Comparison of ENCODE assay signal across 9 mouse cellular contexts in genomic region chr4:34958155-34959028, GRCm38 (mm10).
DNase-seq lines count a peak whose midpoint lies in the region; ATAC-seq and TF ChIP-seq lines count a peak whose summit lies in the region.
"Had no signal": no experiment of that assay in that cellular context is flagged by ENCODE, and none has a peak within 500 bp of the region (broad histone marks: within the 10 kb centered on the region; RNA-seq: fewer than 3 reads in every experiment).

No protein-coding gene starts in this region.

- in situ Hi-C loops in ES-E14 (cut with MboI; ENCODE audit: low sequenced_read_pairs in 2 of 2, unreplicated experiment in 2 of 2), result loop anchor here in 1 of 2 experiments (25.0 kb wide), 1 partner anchor 454 kb away; no protein-coding TSS in a partner anchor

- no peaks in the 10 kb centered on the region for H3K9me3 ChIP-seq in ES-E14 (ENCODE audit: control insufficient read depth, insufficient read depth, low read depth, low read length)
- H3K9me3 ChIP-seq in heart, postnatal 0 days (replicated peaks; ENCODE audit: control insufficient read depth, low read length), result no peaks in the 10 kb centered on the region
- no peaks in the 10 kb centered on the region for H3K9me3 ChIP-seq in midbrain, embryonic 12.5 days
- H3K9me3 ChIP-seq: embryonic facial prominence, embryonic 12.5 days had no signal

- no peaks in the 10 kb centered on the region for H3K36me3 ChIP-seq in ES-E14 (ENCODE audit: control insufficient read depth, insufficient read depth, low read length, poor library complexity, severe bottlenecking)
- H3K36me3 ChIP-seq in heart, postnatal 0 days (replicated peaks; ENCODE audit: control insufficient read depth, insufficient read depth, low read length), result no peaks in the 10 kb centered on the region
- H3K36me3 ChIP-seq in midbrain, embryonic 12.5 days, result no peaks in the 10 kb centered on the region

- no peak overlapping the region for H3K9ac ChIP-seq in ES-E14 (ENCODE audit: insufficient read depth, low read depth, low read length, poor library complexity, severe bottlenecking)
- no peak overlapping the region for H3K9ac ChIP-seq in heart, postnatal 0 days (replicated peaks; ENCODE audit: low read depth, low read length)
- H3K9ac ChIP-seq in midbrain, embryonic 12.5 days (replicated peaks), result no peak overlapping the region
- H3K9ac ChIP-seq: embryonic facial prominence, embryonic 12.5 days had no signal

- peak; percentile 61 to 63 for DNase-seq in heart, adult 18-20 months
- no peak for DNase-seq in heart, postnatal 25 days (ENCODE audit: low spot score)
- peak; percentile 24 for DNase-seq in ES-E14 (ENCODE audit: low read depth, low spot score)
- peak; percentile 42 to 63 for DNase-seq in cerebellum, postnatal 36 days
- peak; percentile 67 for DNase-seq in heart, postnatal 0 days (ENCODE audit: low spot score)
- peak; percentile 62 to 72 for DNase-seq in kidney, postnatal 36 days
- DNase-seq in testis, postnatal 10 days (ENCODE audit: low spot score), result peak; percentile 53

- intact Hi-C loops in heart, postnatal 25 days (cut with DNase I), result loop anchor here (1.0 kb wide), 2 partner anchors 199 to 235 kb away; partner anchors contain the start of gene Mob3b

- WGBS in heart, postnatal 0 days, result 40% methylated on average over 12 of the region's 12 CpGs
- 47% methylated on average over 12 of the region's 12 CpGs for WGBS in midbrain, embryonic 12.5 days

- H3K27me3 ChIP-seq in heart, postnatal 0 days (ENCODE audit: control insufficient read depth, insufficient read depth, low read length), result no peaks in the 10 kb centered on the region
- H3K27me3 ChIP-seq in midbrain, embryonic 12.5 days, result no peaks in the 10 kb centered on the region
- H3K27me3 ChIP-seq: embryonic facial prominence, embryonic 12.5 days had no signal

- H3K4me2 ChIP-seq in heart, postnatal 0 days (ENCODE audit: low read depth, low read length), result no peak overlapping the region
- H3K4me2 ChIP-seq in midbrain, embryonic 12.5 days (replicated peaks), result no peak overlapping the region
- H3K4me2 ChIP-seq: embryonic facial prominence, embryonic 12.5 days had no signal

- ATAC-seq in heart, postnatal 0 days (ENCODE audit: insufficient read depth, low read depth), result peak; percentile 58
- peak; percentile 76 for ATAC-seq in midbrain, embryonic 12.5 days (ENCODE audit: low FRiP score, low read depth)

- no peak overlapping the region for H3K27ac ChIP-seq in ES-E14 (ENCODE audit: insufficient read depth, low read depth, low read length, poor library complexity, severe bottlenecking)
- H3K27ac ChIP-seq in heart, postnatal 0 days (ENCODE audit: low read depth), result no peak overlapping the region
- H3K27ac ChIP-seq in midbrain, embryonic 12.5 days (replicated peaks), result no peak overlapping the region
- H3K27ac ChIP-seq: embryonic facial prominence, embryonic 12.5 days had no signal

- TF ChIP-seq CTCF in heart, postnatal 0 days (IDR thresholded peaks at IDR 0.05; ENCODE audit: low read depth), result peak; percentile 74

- TF ChIP-seq EP300 in heart, postnatal 0 days (IDR thresholded peaks at IDR 0.05; ENCODE audit: low read depth), result no peak

- no peaks in the 10 kb centered on the region for H3K4me1 ChIP-seq in ES-E14 (ENCODE audit: control insufficient read depth in 2 of 2, insufficient read depth in 2 of 2, low read length in 2 of 2, poor library complexity in 1 of 2)
- no peaks in the 10 kb centered on the region for H3K4me1 ChIP-seq in heart, postnatal 0 days (ENCODE audit: control insufficient read depth, insufficient read depth)
- H3K4me1 ChIP-seq in midbrain, embryonic 12.5 days, result no peaks in the 10 kb centered on the region
- H3K4me1 ChIP-seq: embryonic facial prominence, embryonic 12.5 days had no signal

- H3K4me3 ChIP-seq in ES-E14 (ENCODE audit: insufficient read depth in 1 of 2, low read depth in 1 of 2, low read length in 2 of 2, poor library complexity in 1 of 2, severe bottlenecking in 1 of 2), result no peak overlapping the region
- no peak overlapping the region for H3K4me3 ChIP-seq in heart, postnatal 0 days (ENCODE audit: low read depth, low read length)
- no peak overlapping the region for H3K4me3 ChIP-seq in midbrain, embryonic 12.5 days
- H3K4me3 ChIP-seq: embryonic facial prominence, embryonic 12.5 days had no signal

TF ChIP-seq in ES-E14, 5 proteins besides CTCF, POLR2A, EP300 and RAD21:
- TF ChIP-seq MAFK (IDR thresholded peaks at IDR 0.05; ENCODE audit: insufficient read depth, low read depth, low read length), result no peak
- TF ChIP-seq ZC3H11A (IDR thresholded peaks at IDR 0.05; ENCODE audit: borderline replicate concordance, low read depth, low read length), result peak; percentile 91
